Mouse (Mus musculus): ENCODE results near the gene Fam240b.

DNA sequence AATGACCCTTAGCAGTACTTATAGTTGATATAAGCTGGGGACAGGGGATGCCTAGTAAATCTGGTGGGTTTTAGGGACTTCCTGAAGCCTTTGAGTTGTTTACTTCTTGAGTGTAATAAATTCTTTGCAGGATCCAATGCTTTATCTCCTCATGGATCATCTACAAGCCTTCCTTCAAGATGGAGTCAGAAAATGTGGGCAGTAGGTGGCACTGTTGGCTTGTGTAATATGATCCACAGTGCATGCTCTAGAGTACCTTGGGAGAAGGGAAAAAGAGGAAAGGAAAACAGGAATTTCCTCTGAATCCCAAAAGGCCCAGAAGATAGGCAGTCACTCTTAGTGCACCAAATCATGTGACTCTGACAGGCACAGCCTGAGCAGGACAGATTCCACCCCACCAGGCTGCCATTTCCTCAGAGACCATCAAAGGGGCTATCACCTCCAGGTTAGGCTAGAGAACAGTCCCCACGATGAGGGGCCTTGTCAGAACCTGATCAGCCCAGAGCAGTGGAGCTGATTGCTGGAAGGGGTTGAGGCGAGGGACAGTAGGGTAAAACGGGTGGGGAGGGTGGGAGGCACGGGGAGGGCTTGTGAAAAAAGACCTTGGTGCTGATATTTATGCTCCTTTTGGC, 54.2 kb downstream of the Fam240b start:
- TF ChIP-seq EP300 (optimal IDR thresholded peaks at IDR 0.05) = no peak
- TF ChIP-seq CTCF (IDR thresholded peaks at IDR 0.05; ENCODE audit: low read depth) = peak; percentile 85

All from stomach, postnatal 0 days (tissue).